Mouse (Mus musculus): ENCODE measurements at regions not wholly inside any gene's neighbourhood (a gene's known extent, or its start where the extent isn't known, plus 50 kb on each side); places are given as distances from the start of the nearest gene placed in this dataset.
"Not testable (repeated sequence)": the region's sequence is repeated elsewhere in the genome, so short reads cannot be mapped to it uniquely, and the experiment has no call there.

DNA sequence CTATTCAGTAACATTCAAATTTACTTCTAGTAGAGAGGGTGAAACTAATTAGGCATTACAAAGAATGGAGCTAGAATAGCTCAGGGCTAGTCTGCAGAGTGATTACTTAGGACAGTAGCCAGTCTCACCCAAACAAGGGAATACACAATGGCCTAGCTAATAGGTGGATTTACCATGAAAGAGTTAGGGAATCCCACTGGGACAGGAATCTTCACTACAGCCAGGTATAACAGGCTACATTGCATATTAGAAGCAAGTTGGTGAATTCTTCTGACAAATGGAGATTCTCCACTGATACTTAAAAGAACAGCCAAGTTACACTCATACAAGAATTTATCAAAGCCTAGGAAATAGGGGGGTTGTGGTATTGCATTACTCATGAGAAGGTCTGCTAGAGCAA lies 670.2 kb upstream of the Chrm3 start:
- not testable (repeated sequence) for DNase-seq (ENCODE audit: low spot score in 2 of 2)

DNA sequence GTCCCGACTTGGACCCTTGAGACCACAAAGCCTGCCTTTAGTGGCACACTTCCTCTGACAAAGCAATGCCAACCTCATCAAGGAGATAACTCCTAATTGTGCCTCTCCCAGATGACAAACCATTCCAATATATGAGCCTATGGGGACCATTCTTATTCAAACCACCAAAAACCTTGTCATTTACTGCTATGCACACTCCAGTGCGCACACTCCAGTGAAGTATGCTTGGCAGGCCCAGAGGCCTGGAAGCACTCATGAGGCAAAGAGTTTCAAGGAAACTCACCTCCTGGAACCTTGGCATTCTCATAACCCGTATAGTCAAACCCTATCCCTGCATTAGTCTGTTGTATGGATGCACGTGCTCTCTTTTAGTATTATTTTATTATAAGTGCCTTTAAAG lies 669.7 kb upstream of the Chrm3 start:
- no peak for DNase-seq (ENCODE audit: low spot score in 2 of 2)

DNA sequence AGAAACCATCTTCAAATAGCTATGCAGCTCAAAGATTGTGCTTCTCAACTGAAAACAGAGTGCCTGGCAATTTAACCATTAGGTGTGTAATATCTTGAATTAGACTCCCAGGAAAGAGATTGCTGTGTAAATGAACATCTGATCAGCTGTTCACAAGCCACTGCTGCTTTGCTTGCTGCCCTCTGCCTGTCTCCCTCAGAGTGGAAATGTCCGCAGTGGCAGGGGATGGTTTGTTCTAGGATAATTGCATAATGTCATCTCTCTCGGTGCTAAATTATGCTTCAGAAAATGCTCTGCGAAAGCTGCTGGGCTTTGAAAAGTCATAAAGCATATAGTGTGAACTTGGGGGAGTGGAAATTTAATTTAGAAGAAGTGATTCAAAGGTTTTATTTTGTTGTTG lies 665.3 kb upstream of the Chrm3 start:
- DNase-seq (ENCODE audit: low spot score in 2 of 2), result no peak

DNA sequence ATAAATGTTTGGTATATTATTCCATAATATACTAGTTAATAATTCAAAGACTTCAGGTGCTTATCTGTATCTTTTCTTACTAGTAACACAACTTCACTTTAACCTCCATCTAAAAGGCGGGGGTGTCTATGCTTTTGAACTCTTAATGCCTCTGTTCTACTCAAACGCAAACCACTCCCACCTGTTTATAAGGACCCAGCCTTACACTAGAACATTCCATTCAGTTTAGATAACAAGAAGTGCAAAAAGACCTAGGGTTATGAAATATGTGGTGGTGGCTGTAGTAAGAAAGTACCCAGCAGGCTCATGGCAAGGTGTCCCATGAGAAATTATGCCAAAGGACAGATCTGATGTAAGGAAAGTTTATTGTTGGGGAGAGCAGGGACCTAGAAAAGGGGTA lies 663.8 kb upstream of the Chrm3 start:
- DNase-seq (ENCODE audit: low spot score in 2 of 2), result no peak

DNA sequence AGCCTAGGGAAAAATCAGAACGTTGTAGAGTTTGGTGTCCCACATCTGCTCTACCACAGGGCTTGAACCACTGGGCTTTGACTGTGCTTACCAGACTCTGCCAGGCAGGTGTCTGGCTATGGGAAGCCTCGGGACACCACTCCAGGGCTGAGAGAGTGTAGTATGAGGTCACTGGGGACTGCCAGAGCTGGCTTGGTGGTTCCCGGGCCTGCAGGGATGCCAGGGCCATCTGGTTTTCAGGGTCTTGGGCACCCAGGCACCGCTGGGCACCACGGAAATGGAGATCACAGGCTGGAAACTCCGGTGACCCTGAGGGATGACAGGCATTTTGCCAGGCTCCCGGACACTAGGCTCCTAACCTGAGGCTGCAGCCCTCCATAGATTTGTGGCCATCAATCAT lies 656.9 kb upstream of the Chrm3 start:
- no peak for DNase-seq (ENCODE audit: low spot score in 2 of 2)

DNA sequence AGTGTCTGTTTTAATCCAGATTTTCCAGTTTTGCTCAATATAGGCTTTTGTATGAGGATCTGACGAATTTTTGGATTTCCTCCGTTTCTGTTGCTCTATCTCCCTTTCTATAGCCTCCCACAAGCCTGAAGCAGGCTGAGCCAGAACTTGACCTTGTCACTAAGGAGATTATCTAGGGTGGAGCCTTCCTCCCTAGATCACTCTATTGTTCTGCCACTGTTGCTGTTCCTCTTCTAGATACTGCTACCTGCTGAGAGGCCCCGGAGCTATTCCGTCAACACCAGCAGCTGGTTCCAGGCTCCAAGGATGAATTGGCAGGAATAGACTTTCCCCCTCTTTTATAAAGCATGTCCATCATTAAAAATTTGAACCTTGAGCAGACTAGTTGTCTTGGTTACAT lies 644.7 kb upstream of the Chrm3 start:
- DNase-seq (ENCODE audit: low spot score in 2 of 2), result no peak

DNA sequence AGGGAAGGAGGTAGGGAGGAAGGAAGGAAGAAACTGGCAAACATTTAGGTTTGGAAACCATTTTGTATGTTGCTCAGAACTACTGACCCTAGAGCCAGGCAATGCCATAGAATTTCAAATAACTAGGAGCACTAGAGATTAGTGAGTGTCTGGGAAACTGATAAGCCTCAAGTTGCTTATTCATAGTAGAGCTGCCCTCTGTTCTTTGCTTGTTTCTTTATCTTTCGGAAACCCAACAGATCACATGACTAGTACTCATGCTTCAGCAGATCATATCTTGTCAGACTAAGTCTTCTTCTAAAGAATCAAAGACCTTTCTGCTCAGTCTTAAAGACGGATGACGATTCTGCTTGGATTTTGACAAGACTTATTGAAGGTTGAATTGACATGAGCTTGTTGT lies 630.5 kb upstream of the Chrm3 start:
- DNase-seq (ENCODE audit: low spot score in 2 of 2), result no peak

DNA sequence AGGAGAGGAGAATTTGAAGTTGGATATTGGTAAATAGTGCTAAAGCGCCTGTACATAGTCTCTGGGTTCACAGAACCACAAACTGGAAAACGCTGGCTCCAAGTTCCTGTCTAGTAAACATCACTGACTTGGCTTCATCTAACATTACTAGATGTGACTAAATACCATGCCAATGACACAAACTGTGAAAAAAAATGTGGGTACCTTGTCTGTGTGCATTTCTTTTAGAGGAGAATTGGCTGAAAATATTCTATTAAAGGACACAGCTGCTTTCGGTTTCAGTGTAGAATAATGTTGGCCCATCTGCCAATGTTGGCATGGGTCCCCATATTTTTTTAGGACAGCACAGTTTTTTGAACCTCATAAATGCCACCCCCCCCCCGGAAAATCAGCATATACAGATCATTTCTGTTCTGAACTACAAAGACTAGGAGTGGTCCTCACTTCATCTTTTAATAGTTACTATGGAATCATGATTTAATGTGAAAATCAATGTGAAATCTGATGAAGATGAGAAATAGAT lies 629.9 kb upstream of the Chrm3 start:
- DNase-seq (ENCODE audit: low spot score in 2 of 2), result no peak

DNA sequence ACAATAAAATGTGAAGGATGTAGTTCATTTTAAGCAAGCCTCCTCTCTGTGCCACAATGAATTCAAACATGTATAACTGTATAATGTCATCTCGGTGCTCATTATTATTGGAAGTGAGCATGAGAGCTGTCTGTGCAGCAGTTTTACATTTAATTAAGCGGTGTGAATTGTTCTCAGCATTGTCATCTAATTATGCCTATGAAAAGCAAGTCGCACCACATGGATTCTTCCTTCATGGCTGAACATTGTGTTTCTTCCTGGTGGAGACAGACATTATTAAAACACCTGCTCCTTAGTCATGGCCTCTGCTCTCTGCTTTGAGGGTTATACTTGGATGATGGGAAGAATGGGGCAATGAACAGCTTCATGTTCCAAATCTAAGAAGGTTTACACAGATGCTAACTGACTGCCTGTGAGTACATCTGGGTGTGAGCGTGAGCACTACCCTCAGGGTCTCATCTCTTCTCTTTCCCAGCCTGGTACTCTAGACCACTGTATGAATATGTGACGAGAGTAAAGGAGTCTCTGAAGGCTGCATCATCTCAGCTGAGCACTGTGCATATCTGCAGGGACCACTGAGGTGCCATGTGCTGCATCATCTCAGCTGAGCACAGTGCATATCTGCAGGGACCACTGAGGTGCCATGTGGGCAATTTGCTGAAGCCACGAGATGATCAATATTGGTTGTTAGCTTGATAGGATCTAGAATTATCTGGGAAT lies 628.6 kb upstream of the Chrm3 start:
- no peak for DNase-seq (ENCODE audit: low spot score in 2 of 2)

DNA sequence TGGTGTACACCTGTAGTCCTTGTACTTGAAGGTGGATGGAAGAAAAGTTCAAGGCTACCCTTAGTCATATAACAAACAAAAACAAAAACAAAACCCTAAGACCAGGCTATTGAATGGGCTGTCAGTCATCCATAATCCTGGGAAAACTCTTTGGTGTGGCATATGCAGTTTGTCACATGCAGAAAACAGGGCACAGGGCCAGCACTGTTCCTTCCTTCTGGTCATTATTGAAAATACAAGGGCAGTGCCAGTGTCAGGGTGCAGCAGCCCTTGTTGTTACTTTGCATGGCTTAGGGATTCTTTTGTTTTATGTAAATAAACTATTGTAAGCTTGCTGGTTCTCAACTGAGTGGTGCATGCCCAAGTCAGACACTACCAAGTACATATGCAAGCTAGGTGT lies 623.1 kb upstream of the Chrm3 start:
- DNase-seq (ENCODE audit: low spot score in 2 of 2), result no peak

DNA sequence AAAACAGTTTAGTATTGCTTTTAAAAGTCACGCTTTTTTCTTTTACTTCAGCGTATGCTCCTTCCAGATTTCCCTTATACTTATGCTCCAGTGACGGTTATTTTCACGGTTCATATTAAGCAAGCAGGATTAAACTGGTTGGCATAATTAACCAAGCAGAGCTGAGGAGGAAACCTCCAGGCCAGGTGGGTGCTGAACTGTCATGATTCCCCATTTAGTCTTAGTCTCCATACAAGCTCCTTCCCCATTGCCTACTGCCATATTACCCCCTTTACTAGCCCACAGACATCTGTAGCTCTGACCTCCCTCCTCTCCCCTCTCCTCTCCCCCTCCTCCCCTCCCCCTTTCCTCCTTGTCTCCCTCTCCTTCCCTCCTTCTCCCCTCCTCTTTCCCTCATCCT lies 621.9 kb upstream of the Chrm3 start:
- no peak for DNase-seq (ENCODE audit: low spot score in 2 of 2)

DNA sequence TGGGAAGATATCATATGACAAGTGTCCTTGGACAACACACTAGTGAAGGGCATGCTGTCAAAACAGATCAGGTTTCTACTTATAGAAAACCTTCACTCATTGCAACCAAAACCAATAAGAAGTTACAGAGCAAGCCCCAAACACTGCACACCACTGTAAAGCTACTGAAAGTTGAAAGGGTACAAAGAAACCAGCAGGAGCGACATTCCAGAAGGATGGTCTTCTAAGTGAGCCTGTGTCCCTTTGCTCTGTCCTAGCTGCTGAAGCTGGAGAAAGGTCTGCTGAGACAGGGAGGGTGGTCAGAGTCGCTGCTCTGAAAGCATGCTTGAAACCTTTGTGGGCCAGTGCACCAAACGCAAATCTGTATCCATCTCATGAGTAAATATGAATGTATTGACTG lies 611.3 kb upstream of the Chrm3 start:
- no peak for DNase-seq (ENCODE audit: low spot score in 2 of 2)

DNA sequence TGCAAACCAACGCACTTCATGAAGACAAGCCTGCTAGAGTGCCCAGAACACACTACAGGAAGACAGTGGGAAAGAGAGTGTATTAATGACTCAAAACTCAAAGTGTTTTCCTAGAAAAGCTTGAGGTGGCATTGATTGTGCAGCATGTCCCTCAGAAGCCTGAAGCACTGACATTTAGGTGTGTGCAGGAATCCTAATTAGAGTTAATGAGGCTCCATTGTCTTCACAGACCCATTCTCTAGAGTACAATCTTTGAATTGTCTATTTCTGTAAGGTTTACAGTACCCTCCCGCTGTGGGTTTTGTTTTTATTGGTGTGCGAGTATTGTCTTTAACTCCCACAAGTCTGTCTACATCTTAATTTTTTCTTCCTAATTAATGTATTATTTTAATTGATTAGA lies 610.1 kb upstream of the Chrm3 start:
- no peak for DNase-seq (ENCODE audit: low spot score in 2 of 2)

DNA sequence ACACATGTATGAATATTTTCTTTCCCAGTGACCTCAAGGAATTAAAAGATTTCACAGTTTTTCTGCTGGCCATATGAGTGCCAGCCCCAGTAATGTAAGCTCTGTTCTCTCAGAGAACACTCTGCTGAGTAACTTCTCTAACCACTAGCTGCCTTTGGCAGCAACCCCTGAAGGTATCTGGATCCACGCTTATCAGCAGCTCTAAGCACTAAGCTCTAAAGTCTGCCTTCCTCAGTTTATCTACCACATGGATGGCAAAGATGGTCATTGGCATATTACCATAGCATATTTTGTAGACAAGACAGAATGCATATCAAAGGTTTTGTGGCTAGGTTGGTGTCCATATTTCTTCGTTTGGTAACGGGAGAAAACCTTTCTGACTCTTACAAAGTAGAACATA lies 592.3 kb upstream of the Chrm3 start:
- no peak for DNase-seq (ENCODE audit: low spot score in 2 of 2)

DNA sequence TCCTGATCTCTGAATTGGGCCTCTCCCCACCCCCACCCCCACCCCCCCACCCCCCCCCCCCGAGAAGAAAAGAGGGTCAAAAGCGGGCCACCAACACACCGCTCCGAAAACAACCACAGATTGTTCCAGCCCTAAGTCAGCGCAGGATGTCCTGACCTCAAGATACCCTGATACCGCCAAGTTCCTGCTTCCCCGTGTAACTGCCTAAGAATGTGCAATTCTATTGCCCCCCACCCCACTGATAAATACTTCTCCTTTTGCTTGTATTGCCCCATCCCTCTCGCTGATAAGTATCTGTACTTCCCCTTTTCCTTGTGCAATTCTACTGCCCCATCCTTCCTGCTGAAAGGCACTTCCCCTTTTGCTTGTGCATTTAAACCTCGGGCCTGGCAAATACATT lies 590.0 kb upstream of the Chrm3 start:
- DNase-seq (ENCODE audit: low spot score in 2 of 2), result not testable (repeated sequence)

DNA sequence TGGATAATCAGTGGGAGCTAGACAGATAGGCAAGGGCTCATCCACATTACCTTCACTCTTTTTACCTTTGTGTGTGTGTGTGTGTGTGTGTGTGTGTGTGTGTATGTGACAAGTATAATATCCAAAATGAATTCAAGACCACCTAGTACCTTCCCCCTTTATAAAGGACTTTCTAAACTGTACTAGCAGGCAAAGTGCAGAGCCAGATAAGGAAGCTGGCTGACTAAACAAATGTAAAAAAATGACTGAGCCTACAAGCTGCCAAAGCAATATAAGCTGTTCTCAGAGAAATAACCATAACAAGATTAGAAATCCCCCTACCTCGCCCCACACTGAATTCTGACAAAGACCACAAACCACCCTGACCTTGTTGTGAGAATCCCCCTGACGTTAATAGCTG lies 586.8 kb upstream of the Chrm3 start:
- DNase-seq (ENCODE audit: low spot score in 2 of 2), result no peak

DNA sequence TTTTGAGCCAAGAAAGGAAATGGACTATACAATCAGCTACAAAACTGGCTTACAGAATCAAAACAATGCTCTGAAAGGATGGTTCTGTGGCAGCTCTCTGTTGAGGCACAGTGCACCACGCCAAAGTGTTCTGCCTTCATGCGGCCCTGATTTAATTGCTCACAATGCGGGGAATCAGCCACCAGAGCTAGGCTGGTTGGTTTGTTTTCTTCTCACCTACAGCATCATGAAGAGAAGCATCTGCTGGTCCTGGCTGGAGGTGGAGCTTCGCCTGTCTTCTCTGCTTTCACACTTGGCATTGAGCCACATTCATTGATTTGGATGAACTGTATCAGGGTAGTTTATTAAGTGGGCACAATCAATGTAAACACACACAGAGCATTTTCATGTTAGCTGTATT lies 583.2 kb upstream of the Chrm3 start:
- no peak for DNase-seq (ENCODE audit: low spot score in 2 of 2)

DNA sequence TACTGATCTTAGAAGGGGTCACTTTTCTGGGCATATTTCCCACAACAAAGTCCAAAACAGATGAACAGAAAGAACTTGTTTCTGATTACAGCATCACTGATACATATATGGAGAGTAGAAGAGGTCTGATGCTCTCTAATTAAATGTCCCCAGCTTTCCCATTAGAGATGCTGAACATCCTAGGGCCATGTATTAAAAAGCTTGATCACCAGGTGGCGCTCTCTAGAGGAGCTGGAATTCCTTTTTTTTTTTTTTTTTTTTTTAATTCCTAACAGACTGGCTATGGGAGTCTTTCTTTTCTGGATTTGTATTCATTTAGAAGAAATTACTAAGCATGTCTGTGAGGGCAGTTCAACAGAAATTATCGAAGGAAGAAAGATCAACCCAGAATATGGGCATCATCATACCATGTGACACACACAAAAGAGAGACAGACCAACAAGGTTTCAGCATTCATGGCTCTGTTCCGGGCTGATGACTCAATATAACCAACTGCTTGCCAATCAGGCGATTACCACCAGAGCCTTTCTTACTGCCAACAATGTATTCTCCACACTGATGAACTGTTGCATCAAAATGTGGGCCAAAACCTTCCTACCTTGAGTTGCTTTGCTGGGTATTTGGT lies 581.5 kb upstream of the Chrm3 start:
- peak in 1 of 2 experiments; percentile 12 for DNase-seq (ENCODE audit: low spot score in 2 of 2)

DNA sequence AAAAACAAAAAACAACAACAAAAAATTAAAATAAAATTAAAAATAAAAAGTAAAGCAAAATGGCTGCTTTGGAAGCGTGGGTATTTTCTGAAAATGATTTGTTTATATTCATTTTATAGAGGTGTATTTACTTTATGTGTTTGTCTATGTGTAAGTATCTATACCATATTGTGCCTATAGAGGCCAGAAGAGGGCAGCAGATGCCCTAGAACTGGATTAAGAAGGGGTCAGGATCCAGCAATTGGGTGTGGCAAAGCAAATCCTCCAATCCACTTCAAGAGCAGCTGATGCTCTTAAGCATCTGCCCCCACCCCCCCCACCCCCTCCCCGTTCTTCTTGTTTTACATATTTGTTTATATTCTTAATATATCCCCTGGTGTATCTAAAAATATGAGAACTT lies 577.6 kb upstream of the Chrm3 start:
- no peak for DNase-seq (ENCODE audit: low spot score in 2 of 2)

DNA sequence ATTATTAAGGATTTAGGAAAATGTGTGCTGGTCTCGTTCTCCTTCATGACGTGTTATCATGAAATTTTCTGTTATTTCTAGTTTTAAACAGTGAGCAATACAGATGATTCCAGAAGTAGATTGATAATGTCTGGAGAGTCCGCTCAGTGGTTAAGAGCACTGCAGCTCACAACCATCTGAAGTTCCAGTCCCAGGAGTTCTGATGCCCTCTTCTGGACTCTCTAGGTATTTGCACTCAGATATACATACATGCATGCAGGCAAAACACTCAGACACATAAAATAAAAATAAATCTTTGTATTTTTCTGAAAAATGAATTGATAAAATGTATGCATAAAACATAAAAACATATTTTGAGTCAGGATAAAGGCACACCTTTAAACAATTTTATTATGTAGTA lies 570.1 kb upstream of the Chrm3 start:
- DNase-seq (ENCODE audit: low spot score in 2 of 2), result no peak

DNA sequence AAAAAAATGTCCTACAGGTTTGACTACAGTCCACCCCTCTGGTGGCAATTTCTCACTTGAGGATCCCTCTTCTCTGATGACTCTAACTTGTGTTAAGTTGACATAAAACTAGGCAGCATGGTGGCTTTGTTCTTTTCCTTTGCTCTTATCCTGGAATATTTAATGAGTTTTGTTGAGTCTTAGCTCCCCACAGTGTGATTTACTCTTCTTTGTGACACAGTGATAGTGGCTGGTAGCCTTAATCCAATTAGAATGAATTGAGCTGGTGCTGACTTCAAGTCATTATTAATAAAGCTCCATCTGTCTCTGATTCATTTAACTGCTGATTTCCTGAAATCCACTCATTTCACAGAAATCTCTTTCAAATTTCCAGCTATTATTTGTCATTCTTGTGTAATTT lies 553.7 kb upstream of the Chrm3 start:
- DNase-seq (ENCODE audit: low spot score in 2 of 2), result no peak

DNA sequence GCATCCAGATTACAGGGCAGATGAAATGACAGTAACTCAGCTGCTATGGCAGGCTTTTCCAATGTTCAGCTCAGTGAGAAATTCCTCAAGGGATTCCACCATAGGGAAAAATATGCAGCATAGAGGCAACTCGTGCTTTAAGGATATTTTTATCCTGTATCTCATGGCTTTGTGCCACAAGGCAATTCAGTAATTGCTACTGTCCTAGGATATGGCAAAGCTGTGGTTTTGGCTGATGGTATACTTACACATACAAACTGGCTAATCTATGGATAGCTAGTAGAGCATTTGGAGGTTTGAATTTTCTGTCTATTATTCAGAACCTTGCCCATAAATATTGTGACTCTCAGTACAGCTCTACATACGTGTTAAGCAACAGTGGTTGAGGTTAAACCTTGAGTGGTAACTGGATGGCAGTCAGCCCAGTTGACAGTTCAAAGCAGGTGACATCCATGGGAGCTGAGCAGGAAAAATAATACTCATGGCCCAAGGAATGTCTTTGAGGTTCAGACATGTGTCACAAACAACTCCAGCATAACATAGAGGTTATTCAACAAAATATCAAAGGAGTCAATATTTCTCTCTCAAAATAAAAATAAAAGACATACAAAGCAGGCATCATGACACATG lies 548.6 kb upstream of the Chrm3 start:
- DNase-seq (ENCODE audit: low spot score in 2 of 2), result no peak

DNA sequence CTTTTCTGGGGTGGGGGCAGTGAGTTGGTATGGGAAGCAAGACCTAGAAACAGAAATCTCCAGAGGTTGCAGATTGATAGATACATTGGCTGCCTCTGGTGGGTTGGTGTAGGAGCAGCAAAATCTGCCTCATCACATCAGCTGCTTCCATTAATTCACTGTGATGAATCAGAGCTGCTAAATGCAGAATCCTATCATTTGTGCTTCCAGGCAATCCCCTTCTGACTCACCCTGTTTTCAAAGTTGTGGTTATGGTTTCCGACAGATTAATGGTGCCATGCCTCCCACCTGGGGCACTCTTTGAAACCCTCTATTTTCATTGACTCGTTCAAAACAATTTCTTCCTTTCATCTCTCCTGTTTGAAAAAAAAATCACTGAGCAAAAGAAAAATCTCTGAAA lies 507.2 kb upstream of the Chrm3 start:
- DNase-seq (ENCODE audit: low spot score in 2 of 2), result no peak
